ENCODE assay signal across 26 mouse cellular contexts in the genomic region with DNA sequence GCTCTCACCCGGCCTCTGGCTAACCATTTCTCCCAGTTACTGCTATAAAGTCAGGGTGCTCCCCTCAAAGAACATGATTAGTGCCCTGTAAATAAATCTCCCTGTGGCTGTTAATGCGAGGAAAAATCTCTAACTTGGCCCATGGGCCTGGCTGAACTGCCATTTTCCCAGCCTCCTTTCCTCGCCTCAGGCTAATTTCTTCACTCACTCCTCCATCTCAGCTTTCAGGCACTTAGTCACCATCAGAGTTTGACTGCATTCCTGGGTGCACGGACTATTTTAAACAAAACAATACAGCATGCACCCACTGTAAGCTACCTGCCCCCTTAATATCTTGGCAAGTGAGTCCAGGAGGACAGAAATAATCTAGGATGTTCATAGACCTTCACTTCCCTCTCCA. TPM values are rescaled to one million over a fixed set of nuclear protein-coding genes. Genes with fewer than 3 reads are reported as not detected.
DNase-seq lines count a peak whose midpoint lies in the region; ATAC-seq and TF ChIP-seq lines count a peak whose summit lies in the region.
"Had no signal": no experiment of that assay in that cellular context is flagged by ENCODE, and none has a peak within 500 bp of the region (broad histone marks: within the 10 kb centered on the region; RNA-seq: fewer than 3 reads in every experiment).

No protein-coding gene starts in this region.

- no peak for TF ChIP-seq POLR2A in kidney, adult 2 months (IDR thresholded peaks at IDR 0.05; ENCODE audit: low read depth, low read length)
- TF ChIP-seq POLR2A in myocyte (IDR thresholded peaks at IDR 0.05; ENCODE audit: insufficient read length, low read depth), result no peak

- H3K9me3 ChIP-seq in embryonic facial prominence, embryonic 12.5 days, result no peaks in the 10 kb centered on the region
- H3K9me3 ChIP-seq: forebrain, embryonic 13.5 days; G1E; hindbrain, embryonic 12.5 days; midbrain, embryonic 12.5 days had no signal

- no peak for TF ChIP-seq CTCF in kidney, adult 2 months (conservative IDR thresholded peaks at IDR 0.05; ENCODE audit: insufficient read depth, insufficient read length, low read depth, low read length)

- no peak overlapping the region for H3K4me2 ChIP-seq in embryonic facial prominence, embryonic 12.5 days (replicated peaks)
- peak overlapping the region; percentile 28 for H3K4me2 ChIP-seq in myocyte (ENCODE audit: low read depth)
- H3K4me2 ChIP-seq: forebrain, embryonic 13.5 days; hindbrain, embryonic 12.5 days; liver, embryonic 11.5 days; midbrain, embryonic 12.5 days had no signal

- H3K4me3 ChIP-seq in kidney, adult 2 months (ENCODE audit: insufficient read depth, low read depth, low read length), result no peak overlapping the region
- no peak overlapping the region for H3K4me3 ChIP-seq in embryonic facial prominence, embryonic 12.5 days
- H3K4me3 ChIP-seq in myocyte, result no peak overlapping the region
- H3K4me3 ChIP-seq: erythroblast, embryonic 14.5 days; forebrain, embryonic 13.5 days; hindbrain, embryonic 12.5 days; midbrain, embryonic 12.5 days had no signal

- WGBS in kidney, adult 2 months, result 63% methylated on average over 4 of the region's 4 CpGs
- 29% methylated on average over 4 of the region's 4 CpGs for WGBS in embryonic facial prominence, embryonic 12.5 days

- peak; percentile 11 for DNase-seq in kidney, adult 2 months
- no peak for DNase-seq in kidney, adult 11 months
- peak; percentile 5 for DNase-seq in right cerebral cortex, adult 18-20 months
- no peak for DNase-seq in right cerebral cortex, postnatal 4 days
- no peak for DNase-seq in embryo, embryonic 9.5 days (ENCODE audit: extremely low spot score)
- no peak for DNase-seq in left cerebral cortex, adult 11 months (ENCODE audit: low spot score)
- DNase-seq: adrenal gland, postnatal 10 days; B cell, adult 2 months; cerebellum, adult 8-10 months; cerebellum, postnatal 36 days; embryo, embryonic 11 days; kidney, adult 8-10 months; kidney, postnatal 25 days; left cerebral cortex, postnatal 4 days; liver, postnatal 0 days; lung, postnatal 10 days had no signal

- H3K27me3 ChIP-seq in kidney, adult 2 months (replicated peaks; ENCODE audit: control insufficient read depth, insufficient read depth, low read length), result no peaks in the 10 kb centered on the region
- no peaks in the 10 kb centered on the region for H3K27me3 ChIP-seq in embryonic facial prominence, embryonic 12.5 days
- no peaks in the 10 kb centered on the region for H3K27me3 ChIP-seq in myocyte (ENCODE audit: control insufficient read depth, insufficient read depth, insufficient read length)
- H3K27me3 ChIP-seq: CH12.LX; hindbrain, embryonic 12.5 days had no signal

- no peak overlapping the region for H3K27ac ChIP-seq in kidney, adult 2 months (ENCODE audit: insufficient read depth, low read depth, low read length)
- 0 out of 2 replicates have a peak overlapping the region, but pooled peaks have one; percentile 36 for H3K27ac ChIP-seq in embryonic facial prominence, embryonic 12.5 days
- H3K27ac ChIP-seq: forebrain, embryonic 13.5 days; hindbrain, embryonic 12.5 days; midbrain, embryonic 12.5 days; stomach, postnatal 0 days had no signal

- H3K4me1 ChIP-seq in kidney, adult 2 months (ENCODE audit: control insufficient read depth, insufficient read depth, low read length), result no peaks in the 10 kb centered on the region
- peaks cover 13% of the 10 kb centered on the region for H3K4me1 ChIP-seq in embryonic facial prominence, embryonic 12.5 days
- H3K4me1 ChIP-seq: forebrain, embryonic 13.5 days; midbrain, embryonic 12.5 days had no signal

- no peak overlapping the region for H3K9ac ChIP-seq in embryonic facial prominence, embryonic 12.5 days
- H3K9ac ChIP-seq: forebrain, embryonic 13.5 days; hindbrain, embryonic 12.5 days; liver, postnatal 0 days; midbrain, embryonic 12.5 days had no signal

- no peaks in the 10 kb centered on the region for H3K36me3 ChIP-seq in kidney, adult 2 months (ENCODE audit: control insufficient read depth, insufficient read depth, low read length)
- no peaks in the 10 kb centered on the region for H3K36me3 ChIP-seq in embryonic facial prominence, embryonic 12.5 days
- H3K36me3 ChIP-seq in myocyte (ENCODE audit: control insufficient read depth, insufficient read depth), result no peaks in the 10 kb centered on the region
- H3K36me3 ChIP-seq: hindbrain, embryonic 12.5 days; midbrain, embryonic 12.5 days had no signal

- peaks cover 15% of the 10 kb centered on the region for H3K79me2 ChIP-seq in myocyte (ENCODE audit: control insufficient read depth, insufficient read depth)

- no peak for ATAC-seq in embryonic facial prominence, embryonic 12.5 days (ENCODE audit: insufficient number of reproducible peaks, insufficient read depth, low FRiP score, low TSS enrichment)
- ATAC-seq: forebrain, embryonic 13.5 days; liver, postnatal 0 days had no signal

- no peak overlapping the region for H3ac ChIP-seq in myocyte (ENCODE audit: control insufficient read depth, insufficient read length)

TF ChIP-seq in myocyte, 11 proteins besides CTCF, POLR2A, EP300 and RAD21:
- TF ChIP-seq REST (IDR thresholded peaks at IDR 0.05; ENCODE audit: insufficient read depth, insufficient read length) (no peak), SRF (IDR thresholded peaks at IDR 0.05; ENCODE audit: control insufficient read depth, insufficient read length, low read depth) (no peak), USF1 (IDR thresholded peaks at IDR 0.05; ENCODE audit: low read depth) (no peak), MAX (IDR thresholded peaks at IDR 0.05; ENCODE audit: low read depth) (no peak), E2F4 (IDR thresholded peaks at IDR 0.05; ENCODE audit: insufficient read depth) (no peak), MYOG (IDR thresholded peaks at IDR 0.05; ENCODE audit: control insufficient read depth in 1 of 3, insufficient read depth in 1 of 3, insufficient read length in 2 of 3, low read depth in 2 of 3) (no peak), TCF3 (IDR thresholded peaks at IDR 0.05; ENCODE audit: insufficient read length, low read depth) (no peak), MYOD1 (IDR thresholded peaks at IDR 0.05; ENCODE audit: control insufficient read depth in 1 of 3, insufficient read length in 2 of 3, low read depth in 2 of 3) (no peak), CEBPB (IDR thresholded peaks at IDR 0.05; ENCODE audit: insufficient read depth, poor library complexity, severe bottlenecking) (no peak), POLR2AphosphoS2 (IDR thresholded peaks at IDR 0.05; ENCODE audit: insufficient read length, low read depth) (no peak), TCF12 (IDR thresholded peaks at IDR 0.05; ENCODE audit: insufficient read depth, poor library complexity, severe bottlenecking) (no peak)

RNA-seq across cellular contexts. Expression of a gene that starts 13.2 kb away (rescaled TPM):
- polyA plus RNA-seq in kidney, adult 2 months (2012; rRNA removed), result 43.0 and 56.4 TPM in 2 replicates
- polyA plus RNA-seq in embryonic facial prominence, embryonic 12.5 days (2016; fragmentation: Nextera tagmentation; extraction: Ambion mirVana), result 6.8 and 7.9 TPM in 2 replicates
- polyA plus RNA-seq in myocyte (2012; fragmentation: generic; extraction: Trizol), result 37.0 TPM

Comparison
In these comparisons a context has a peak if more than half of its experiments do, and no peak if none do; other contexts are left out.
1. DNase-seq: peak in kidney, adult 2 months (single experiment) and right cerebral cortex, adult 18-20 months (single experiment); none in kidney, adult 11 months (single experiment), right cerebral cortex, postnatal 4 days (single experiment), embryo, embryonic 9.5 days (single experiment) and left cerebral cortex, adult 11 months (single experiment).